Mouse (Mus musculus) olfactory bulb, adult 2 months (tissue): ENCODE results near the gene Plk2. TPM values are rescaled to one million over a fixed set of nuclear protein-coding genes. Genes with fewer than 3 reads are reported as not detected.
"Not testable (repeated sequence)": the region's sequence is repeated elsewhere in the genome, so short reads cannot be mapped to it uniquely, and the experiment has no call there.

Experiments used
- H3K27ac ChIP-seq: fragments of 200-500 bp; 2 replicates; pipeline ENCODE4 v1.5.1; 2012; ENCODE audit warnings: low read depth, low read length; ENCODE audit not compliant: insufficient read depth
- H3K4me1 ChIP-seq: fragments of 200-500 bp; 2 replicates; pipeline ENCODE4 v1.6.1; 2012; ENCODE audit warnings: low read length; ENCODE audit not compliant: control insufficient read depth, insufficient read depth
- H3K4me3 ChIP-seq: fragments of 200-500 bp; 2 replicates; pipeline ENCODE4 v1.5.1; 2012; ENCODE audit warnings: mild to moderate bottlenecking, low read depth, low read length, moderate library complexity; ENCODE audit not compliant: insufficient read depth
- CTCF ChIP-seq: fragments of 200-500 bp; IDR thresholded peaks from 2 replicates; pipeline ENCODE4 v1.5.1; 2012; ENCODE audit warnings: low read depth, mild to moderate bottlenecking, low read length, moderate library complexity; ENCODE audit not compliant: insufficient read depth
- POLR2A ChIP-seq: fragments of 200-500 bp; IDR thresholded peaks from 2 replicates; pipeline ENCODE4 v1.6.1; 2012; ENCODE audit warnings: mild to moderate bottlenecking, low read depth, low read length, moderate library complexity; ENCODE audit not compliant: insufficient read depth
- WGBS: fragments of 180-500 bp; shearing (Covaris S2); methylation state at CpG from one replicate; pipeline ENCODE4 v1.1.7; 2018; 5-methylcytosine and 5-hydroxymethylcytosine counted together
- polyA plus RNA-seq: library from polyadenylated mRNA; stranded (reverse); fragments of >200 nt; gene quantifications from 2 replicates; pipeline ENCODE4 v1.2.4, GENCODE M21; 2012; ENCODE audit warnings: low replicate concordance; ENCODE audit not compliant: missing spikeins, insufficient read depth, insufficient read length

Plk2 gene
- polyA plus RNA-seq, result not detected in 2 replicates

- Histone ChIP-seq H3K27ac (peak within 1 kb of the TSS; percentile 90), H3K4me1 (peaks cover 6% of the 10 kb centered on the region; the same call in 1 of the 2 replicates), H3K4me3 (peak within 1 kb of the TSS; percentile 80)
- WGBS, result under 1% methylated on average over 71 of the region's 71 CpGs
- TF ChIP-seq POLR2A (peak; percentile 100), CTCF (peak; percentile 38; the same call in 1 of the 2 replicates)
Observed at GRCm38 (mm10) chr13:110394291-110395178, at the start of gene Plk2. Plk2 (plus strand) TSS chr13:110395046.

- no peak overlapping the region for H3K27ac ChIP-seq
- TF ChIP-seq CTCF (no peak), POLR2A (no peak)
- H3K4me3 ChIP-seq, result no peak overlapping the region
- WGBS, result 61% methylated on average over 7 of the region's 7 CpGs
- H3K4me1 ChIP-seq, result no peaks in the 10 kb centered on the region
Observed at GRCm38 (mm10) chr13:110346707-110347106, 48.1 kb upstream of the Plk2 start.

GRCm38 (mm10) chr13:110351051-110351450 lies 43.8 kb upstream of the Plk2 start:
- 94% methylated on average over 6 of the region's 6 CpGs for WGBS

GRCm38 (mm10) chr13:110356941-110357340 lies 37.9 kb upstream of the Plk2 start, which contains the start of gene Gapt:
Gapt (minus strand) TSS chr13:110357199.
- Histone ChIP-seq H3K4me1 (no peaks in the 10 kb centered on the region), H3K4me3 (no peak within 1 kb of the TSS), H3K27ac (no peak within 1 kb of the TSS)
- TF ChIP-seq POLR2A (no peak), CTCF (no peak)
- 93% methylated on average over 2 of the region's 2 CpGs for WGBS

More at GRCm38 (mm10) chr13:110351051-110351450, 43.8 kb upstream of the Plk2 start:
- H3K4me3 ChIP-seq, result no peak overlapping the region
- no peak for TF ChIP-seq CTCF
- no peaks in the 10 kb centered on the region for H3K4me1 ChIP-seq
- no peak overlapping the region for H3K27ac ChIP-seq

DNA sequence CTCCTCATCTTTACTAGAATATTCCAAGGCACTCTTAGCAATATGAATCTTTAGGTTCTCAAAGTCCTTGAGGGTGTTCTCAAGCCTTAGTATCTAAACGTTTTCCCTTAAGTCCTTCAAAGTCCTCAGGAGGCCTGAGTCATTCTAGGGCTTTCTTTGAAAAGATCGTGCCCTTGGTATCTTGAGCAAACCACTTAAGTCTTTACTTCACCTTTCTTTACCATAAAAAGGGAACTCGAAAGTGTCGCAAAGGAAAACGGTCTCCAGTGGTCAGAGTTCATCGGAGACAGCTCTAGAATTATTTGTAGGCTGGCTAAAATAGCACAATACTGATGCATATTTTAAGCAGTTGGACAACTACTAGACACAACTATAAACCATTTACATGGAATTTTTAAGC lies 31.1 kb upstream of the Plk2 start:
- Histone ChIP-seq H3K4me3 (no peak overlapping the region), H3K4me1 (no peaks in the 10 kb centered on the region), H3K27ac (no peak overlapping the region)
- 88% methylated on average over 6 of the region's 6 CpGs for WGBS
- no peak for TF ChIP-seq POLR2A
- TF ChIP-seq CTCF, result no peak

DNA sequence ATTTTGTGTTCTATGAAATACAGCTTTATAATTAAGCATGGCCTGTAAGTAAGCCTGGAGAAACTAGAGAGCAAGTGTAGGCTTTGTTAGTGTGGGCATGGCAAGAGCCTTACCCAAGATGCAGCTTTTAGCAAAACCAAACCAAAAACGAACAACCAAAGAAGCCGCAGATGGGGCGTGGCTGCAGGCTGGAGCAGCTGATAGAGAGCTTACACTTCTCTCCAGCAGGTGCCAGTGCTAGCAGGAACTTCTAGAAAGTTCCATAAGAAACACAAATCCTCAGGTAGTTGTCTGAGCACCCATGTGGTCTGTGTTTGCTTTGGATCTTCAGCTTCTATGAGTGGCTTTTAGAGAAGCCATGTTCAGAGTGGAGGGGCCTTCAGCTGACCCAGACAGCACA lies 28.4 kb upstream of the Plk2 start:
- Histone ChIP-seq H3K4me3 (no peak overlapping the region), H3K4me1 (no peaks in the 10 kb centered on the region), H3K27ac (no peak overlapping the region)
- 98% methylated on average over 3 of the region's 3 CpGs for WGBS
- TF ChIP-seq CTCF (no peak), POLR2A (no peak)

GRCm38 (mm10) chr13:110367961-110368555 lies 26.8 kb upstream of the Plk2 start:
- no peak overlapping the region for H3K27ac ChIP-seq
- WGBS, result 88% methylated on average over 3 of the region's 3 CpGs
- no peak overlapping the region for H3K4me3 ChIP-seq
- H3K4me1 ChIP-seq, result no peaks in the 10 kb centered on the region
- TF ChIP-seq POLR2A (no peak), CTCF (no peak)

DNA sequence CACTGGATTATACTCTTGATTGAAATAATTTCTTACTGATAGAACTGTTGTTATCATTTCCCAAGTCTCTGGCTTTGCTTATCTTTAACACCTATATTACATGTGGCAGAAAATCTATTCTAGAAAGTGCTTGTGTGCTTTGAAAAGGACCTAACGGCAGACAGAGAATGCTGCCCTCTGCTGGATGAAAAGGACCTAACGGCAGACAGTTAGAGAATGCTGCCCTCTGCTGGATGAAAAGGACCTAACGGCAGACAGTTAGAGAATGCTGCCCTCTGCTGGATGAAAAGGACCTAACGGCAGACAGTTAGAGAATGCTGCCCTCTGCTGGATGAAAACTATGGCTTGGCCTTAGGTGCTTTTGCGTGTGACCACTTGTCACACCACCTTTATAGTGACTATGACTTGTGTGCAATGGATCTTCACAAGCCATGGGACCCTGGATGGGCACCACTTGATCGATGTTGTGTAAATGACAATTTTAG lies 26.2 kb upstream of the Plk2 start:
- H3K4me3 ChIP-seq, H3K27ac ChIP-seq, H3K4me1 ChIP-seq: not testable (repeated sequence)
- TF ChIP-seq CTCF, result peak; percentile 77
- WGBS, result 24% methylated on average over 6 of the region's 6 CpGs

DNA sequence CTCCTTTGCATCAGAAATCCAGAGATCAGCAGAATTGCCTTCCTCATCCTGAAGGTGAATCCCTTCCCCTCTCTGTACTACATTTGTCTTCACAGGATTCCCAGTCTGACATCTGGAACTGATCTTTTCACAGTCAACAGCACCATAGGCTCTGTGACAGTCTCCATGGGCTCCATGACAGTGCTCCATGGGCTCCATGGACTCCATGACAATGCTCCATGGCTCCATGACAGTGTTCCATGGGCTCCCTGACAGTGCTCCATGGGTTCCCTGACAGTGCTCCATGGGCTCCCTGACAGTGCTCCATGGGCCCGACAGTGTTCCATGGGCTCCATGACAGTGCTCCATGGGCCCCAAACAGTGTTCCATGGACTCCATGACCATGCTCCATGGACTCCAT lies 25.2 kb upstream of the Plk2 start:
- H3K4me1 ChIP-seq, result no peaks in the 10 kb centered on the region
- 100% methylated on average over 1 of the region's 1 CpGs for WGBS

More for the DNA sequence above, 25.2 kb upstream of the Plk2 start:
- no peak for TF ChIP-seq CTCF
- no peak for TF ChIP-seq POLR2A
- Histone ChIP-seq H3K4me3 (no peak overlapping the region), H3K27ac (no peak overlapping the region)
